Mouse (Mus musculus) adrenal gland, postnatal 0 days (tissue): ENCODE measurements around the gene Inpp5b. TPM values are rescaled to one million over a fixed set of nuclear protein-coding genes. Genes with fewer than 3 reads are reported as not detected.

Source experiments
- microRNA-seq: library from miRNA; unstranded; fragments of <30 nt; microRNA quantifications from one replicate; pipeline ENCODE4, GENCODE M21; 2016; ENCODE audit warnings: borderline replicate concordance; ENCODE audit not compliant: insufficient number of aligned reads
- polyA plus RNA-seq: library from polyadenylated mRNA; unstranded; fragments of >200 nt; fragmentation: Nextera tagmentation; extraction: Ambion mirVana; gene quantifications from 2 replicates; pipeline ENCODE4 v1.2.1, GENCODE M21; 2015

Inpp5b gene
- polyA plus RNA-seq: 16.0 and 21.1 TPM in 2 replicates

DNA sequence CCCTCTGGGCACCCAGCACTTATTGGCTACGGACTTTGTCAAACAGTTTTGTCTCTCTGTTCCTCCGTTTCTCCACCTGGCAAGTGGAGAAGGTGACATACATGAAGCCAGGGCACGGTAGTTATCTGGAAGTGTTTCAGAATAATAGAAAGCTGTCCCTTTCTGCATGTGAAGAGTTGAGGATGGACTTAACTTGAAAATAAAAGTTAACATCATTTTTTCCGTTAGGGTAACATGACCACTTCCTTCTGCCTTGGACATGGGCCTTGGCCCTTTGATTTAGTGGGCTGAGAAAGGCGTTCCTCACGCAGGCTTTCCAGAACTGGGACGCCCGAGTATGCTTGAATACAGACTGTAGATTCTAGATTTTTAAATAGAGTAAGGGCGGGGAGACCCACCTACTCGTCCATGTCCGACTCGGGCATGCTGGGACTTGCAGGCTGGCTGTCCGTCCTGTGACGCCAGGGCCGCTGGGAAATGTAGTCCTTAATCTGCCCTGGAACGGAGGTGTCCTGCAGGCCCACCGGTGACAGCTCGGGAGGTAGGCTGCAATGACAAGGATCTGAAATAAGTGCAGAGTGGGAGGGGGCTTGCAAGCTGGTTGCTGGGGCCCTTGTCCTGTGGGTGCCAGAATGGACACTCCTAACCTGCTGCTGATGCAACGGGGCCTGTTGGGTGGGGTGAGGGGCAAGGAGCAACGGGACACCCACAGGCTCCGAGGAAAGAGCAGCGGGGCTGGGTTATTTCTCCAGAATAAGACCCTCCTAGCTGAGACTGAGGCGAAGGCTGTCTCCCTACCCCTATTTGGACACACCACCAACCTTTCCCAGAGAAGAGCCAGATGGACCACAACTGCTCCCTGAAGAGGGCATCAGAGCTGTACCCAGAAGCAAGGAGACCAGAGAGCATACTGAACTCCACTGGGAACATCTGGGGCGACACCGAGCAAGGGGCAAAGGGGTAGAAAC lies at the start of gene Inpp5b:
Inpp5b (plus strand) TSS at position 475 of the 968 bp plus-strand sequence.

DNA sequence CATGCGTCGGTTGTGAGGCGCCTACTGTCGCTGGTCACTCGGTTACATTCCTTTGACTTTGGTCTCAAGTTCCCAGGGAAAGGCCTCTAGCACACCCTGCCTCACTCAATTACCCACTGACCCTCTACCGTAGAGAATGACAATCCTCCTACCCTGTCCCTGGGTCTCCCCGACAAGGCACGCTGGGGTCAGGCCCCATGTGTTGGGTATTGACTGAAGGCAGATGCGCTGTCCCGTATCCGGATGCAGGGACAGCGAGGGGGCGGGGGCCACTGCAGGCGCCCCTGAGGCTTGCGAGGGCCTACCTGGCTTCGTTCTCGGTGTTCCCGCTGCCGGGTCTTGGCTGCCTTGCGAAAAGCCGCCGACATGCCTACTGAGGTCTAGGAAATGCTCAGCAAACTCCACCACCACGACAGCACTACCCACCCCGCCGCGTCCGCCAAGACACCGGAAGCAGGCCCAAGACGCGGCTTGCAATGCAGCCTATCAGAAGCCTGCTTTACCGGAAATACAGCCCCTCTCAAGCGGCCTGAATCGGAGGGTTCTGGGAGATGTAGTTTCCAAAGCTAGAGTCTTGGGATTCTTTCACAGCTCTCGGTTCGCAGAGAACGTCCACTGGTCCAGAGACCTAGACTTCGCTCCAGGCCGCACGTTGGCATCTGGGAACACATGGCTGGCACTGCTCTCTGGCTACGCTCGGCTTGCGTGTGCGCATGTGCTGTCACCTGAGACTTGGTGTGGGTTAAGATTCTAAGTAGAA lies 48.3 kb upstream of the Inpp5b start, which contains the start of gene Utp11:
Utp11 (minus strand) TSS at position 466 of the 760 bp plus-strand sequence.

DNA sequence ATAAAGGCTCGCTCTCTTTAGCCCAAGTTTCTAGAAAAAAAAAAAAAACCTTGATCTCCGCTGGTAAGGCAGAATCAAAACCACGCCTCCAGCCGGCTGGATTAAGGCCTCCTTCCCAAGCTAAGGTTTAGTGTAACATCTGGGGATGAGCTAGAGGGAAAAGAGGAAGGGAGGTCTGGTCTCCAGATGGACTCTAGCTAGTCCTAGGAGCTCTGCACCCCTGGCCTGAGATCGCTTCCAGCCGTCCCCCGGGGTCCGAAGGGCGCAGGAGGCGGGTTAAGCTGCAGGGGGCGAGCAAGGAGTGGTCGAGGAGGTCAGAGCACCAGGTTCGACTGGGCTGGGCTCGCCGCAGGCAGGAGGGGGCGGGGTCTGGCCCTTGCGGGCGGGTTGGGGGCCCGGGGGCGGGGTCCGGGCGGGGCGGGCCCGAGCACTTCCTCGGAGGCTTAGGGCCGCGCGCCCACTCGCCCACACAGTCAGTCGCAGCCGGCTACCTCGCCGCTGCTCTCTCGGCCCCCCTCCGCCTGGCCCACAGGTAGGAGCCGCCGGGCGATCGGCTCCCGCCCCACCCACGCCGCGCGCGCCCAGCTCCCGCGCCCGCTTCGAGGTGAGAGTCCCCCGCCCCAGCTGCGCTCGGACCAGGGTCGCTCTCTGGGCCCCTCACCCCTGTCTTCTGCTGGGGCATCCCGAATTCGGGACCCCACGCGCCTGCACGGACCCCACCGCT lies 41.2 kb upstream of the Inpp5b start, which contains the start of gene Fhl3:
Fhl3 (plus strand) TSS at position 454 of the 724 bp plus-strand sequence.

DNA sequence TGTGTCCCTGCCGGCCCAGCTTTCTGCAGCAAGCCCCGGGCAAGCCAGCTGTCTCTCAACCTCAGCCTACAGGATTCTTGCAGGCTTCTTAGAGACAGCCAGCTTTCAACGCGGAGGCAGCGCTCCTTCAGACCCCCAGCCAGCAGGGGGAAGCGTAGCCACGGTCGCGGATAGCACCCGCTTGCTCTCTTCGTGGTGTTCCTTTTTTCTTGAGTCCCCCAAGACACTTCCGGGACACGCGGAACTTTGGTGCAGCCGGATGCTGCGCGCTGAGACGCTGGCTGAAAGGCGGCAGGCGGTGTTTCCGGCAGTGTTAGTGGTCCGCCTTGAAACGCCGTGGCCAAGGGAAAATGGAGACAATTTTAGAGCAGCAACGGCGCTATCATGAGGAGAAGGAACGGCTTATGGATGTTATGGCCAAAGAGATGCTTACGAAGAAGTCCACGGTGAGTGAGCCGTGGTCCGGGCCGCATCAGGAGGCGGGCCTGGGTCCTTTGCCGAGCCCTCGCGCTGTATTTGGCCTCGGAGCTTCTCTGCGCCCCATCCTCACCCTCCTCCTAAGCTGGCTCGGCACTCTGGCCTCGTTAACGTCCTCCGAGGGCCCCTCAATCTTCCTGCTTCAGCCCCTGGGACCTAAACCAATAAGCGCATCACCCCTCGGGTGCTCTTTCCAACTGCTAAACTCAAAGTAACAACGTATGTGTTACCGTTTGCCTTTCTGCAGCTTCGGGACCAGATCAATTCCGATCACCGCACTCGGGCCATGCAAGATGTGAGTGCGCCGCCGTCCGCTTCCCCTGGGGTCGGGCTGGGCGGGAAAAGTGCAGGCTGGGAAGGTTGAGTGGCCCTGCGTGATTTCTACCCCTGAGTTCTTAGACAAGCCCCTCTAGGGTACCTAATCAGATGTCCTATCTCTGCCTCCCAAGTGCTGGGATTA lies 26.8 kb upstream of the Inpp5b start, which contains the start of gene Sf3a3:
Sf3a3 (plus strand) TSS at position 232 of the 937 bp plus-strand sequence.

DNA sequence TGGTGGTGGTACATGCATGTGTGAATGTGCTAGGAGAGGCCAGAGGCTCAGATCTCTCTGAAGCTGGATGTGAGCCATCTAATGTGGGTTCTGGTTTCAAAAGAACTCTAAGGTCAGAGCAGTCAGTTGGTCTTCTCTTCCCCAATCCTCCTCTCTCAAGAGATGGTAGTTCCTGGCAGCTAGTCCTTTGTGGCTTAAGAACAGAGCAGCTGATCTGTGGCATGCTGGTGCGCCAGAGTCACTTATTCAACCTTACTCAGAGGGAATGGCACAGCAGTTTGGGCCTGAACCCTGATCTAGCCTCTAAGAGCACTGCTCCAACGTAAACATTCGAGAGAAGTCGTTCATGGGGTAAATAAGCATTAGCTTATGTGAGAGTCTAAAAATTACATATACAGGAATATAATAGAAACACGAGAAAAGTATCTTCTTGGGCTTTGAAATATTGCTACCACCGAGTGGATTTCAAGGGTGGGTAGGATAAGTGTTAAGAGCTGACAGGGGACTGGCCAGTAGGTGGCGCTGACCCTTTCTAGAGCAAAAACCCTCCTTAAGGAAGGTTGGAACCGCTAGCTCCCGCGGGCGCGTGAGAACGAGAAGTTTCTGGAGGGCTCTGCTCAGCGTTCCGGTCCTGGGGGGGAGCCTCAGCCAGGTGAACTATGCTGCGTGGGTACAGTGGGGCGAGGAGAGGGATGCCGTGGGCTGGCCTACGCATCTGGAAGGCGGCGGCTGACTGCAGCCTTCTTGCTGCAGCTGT lies 60.1 kb downstream of the Inpp5b start, which contains the start of gene Mtf1:
Mtf1 (plus strand) TSS at position 553 of the 757 bp plus-strand sequence.

DNA sequence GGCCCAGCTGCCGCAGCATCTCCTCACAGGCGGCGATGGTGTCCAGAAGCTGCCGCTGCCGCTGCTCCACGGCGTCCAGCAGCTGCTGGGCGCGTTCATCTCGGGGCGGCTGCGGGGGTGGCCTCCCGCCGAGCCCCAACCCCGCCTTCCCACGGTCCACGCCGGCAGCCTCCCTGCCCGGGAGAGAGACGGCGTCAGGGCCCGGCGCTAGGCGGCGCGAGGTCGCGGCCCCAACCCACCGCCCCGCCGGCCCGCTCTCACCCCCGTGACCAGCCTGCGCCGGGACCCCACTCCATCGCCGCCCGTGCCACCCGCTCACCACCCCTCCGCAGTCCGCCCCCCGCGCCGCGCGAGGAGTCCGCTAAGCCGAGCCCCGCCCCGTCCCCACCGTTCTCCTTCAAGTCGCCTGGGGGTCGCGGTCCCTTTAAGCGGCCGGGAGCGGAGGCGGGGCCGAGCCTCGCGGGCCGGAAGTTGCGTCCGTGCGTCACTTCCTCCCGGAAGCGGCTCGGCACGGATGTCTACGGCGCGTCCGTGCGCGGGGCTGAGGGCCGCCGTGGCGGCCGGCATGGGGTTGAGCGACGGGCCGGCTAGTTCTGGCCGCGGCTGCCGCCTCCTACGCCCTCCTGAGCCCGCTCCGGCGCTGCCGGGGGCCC lies 108.7 kb downstream of the Inpp5b start, which contains the start of gene Yrdc:
Yrdc (plus strand) TSS at position 419 of the 653 bp plus-strand sequence.

Small RNA genes within 50 kb of the gene (microRNA-seq; reads per million reads assigned to microRNA genes)
- gene Gm24721 (not detected), gene Mir697 (not detected), gene Mir698 (not detected)

Other genes starting within 250 kb of the Inpp5b start
- not detected in 2 replicates for gene 3100002H09Rik, start 131.0 kb upstream of the Inpp5b start, polyA plus RNA-seq
- gene Pou3f1, start 85.0 kb upstream of the Inpp5b start, polyA plus RNA-seq: 0.28 and 0.30 TPM in 2 replicates
- 48.7 and 66.3 TPM in 2 replicates for gene Utp11, start 48.2 kb upstream of the Inpp5b start, polyA plus RNA-seq
- 4.2 and 6.0 TPM in 2 replicates for gene Fhl3, start 41.1 kb upstream of the Inpp5b start, polyA plus RNA-seq
- gene Sf3a3, start 27.1 kb upstream of the Inpp5b start, polyA plus RNA-seq: 67.3 and 84.7 TPM in 2 replicates
- 13.1 and 13.8 TPM in 2 replicates for gene Mtf1, start 60.3 kb downstream of the Inpp5b start, polyA plus RNA-seq
- gene Yrdc, start 108.8 kb downstream of the Inpp5b start, polyA plus RNA-seq: 36.0 and 54.0 TPM in 2 replicates
- 131 and 184 TPM in 2 replicates for gene 1110065P20Rik, start 109.3 kb downstream of the Inpp5b start, polyA plus RNA-seq
- 2.0 and 2.7 TPM in 2 replicates for gene Maneal, start 120.3 kb downstream of the Inpp5b start, polyA plus RNA-seq
- 2.4 and 2.8 TPM in 2 replicates for gene Epha10, start 139.0 kb downstream of the Inpp5b start, polyA plus RNA-seq
- 5.8 and 6.1 TPM in 2 replicates for gene 9930104L06Rik, start 195.2 kb downstream of the Inpp5b start, polyA plus RNA-seq
- 22.9 and 31.7 TPM in 2 replicates for gene Cdca8, start 197.5 kb downstream of the Inpp5b start, polyA plus RNA-seq
- 21.7 and 38.0 TPM in 2 replicates for gene Rspo1, start 244.6 kb downstream of the Inpp5b start, polyA plus RNA-seq